36 mouse cellular contexts compared by ENCODE assay signal in the genomic region with DNA sequence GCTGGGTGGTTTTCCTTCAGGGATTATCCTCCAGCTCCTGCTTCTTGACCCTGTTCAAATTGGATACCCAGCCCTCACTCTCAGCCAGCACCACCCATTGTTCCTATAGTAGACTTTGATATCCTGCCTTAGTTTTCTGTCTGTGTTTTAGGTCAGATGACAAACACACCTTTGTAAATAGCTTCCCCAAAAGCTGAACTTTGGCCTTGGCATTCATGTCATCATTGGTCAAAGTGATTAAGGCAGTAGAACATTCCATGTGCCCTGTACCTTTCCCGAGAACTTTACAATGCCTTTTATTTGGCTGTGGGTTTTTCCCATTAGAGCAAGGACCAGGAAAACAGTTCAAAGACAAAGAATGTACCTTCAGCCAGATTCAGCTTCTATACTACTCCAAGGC.
"Had no signal": no experiment of that assay in that cellular context is flagged by ENCODE, and none has a peak within 500 bp of the region (broad histone marks: within the 10 kb centered on the region; RNA-seq: fewer than 3 reads in every experiment).

No protein-coding gene starts in this region.

- H3K27me3 ChIP-seq: heart, embryonic 12.5 days; heart, embryonic 13.5 days; heart, embryonic 15.5 days; hindbrain, embryonic 12.5 days; hindbrain, embryonic 13.5 days; hindbrain, embryonic 15.5 days; intestine, embryonic 15.5 days; kidney, embryonic 15.5 days had no signal

- H3K27ac ChIP-seq: heart, adult 2 months; heart, embryonic 10.5 days; heart, embryonic 13.5 days; heart, embryonic 15.5 days; hindbrain, embryonic 10.5 days; hindbrain, embryonic 12.5 days; hindbrain, embryonic 13.5 days; hindbrain, embryonic 14.5 days; hindbrain, embryonic 15.5 days; hindbrain, postnatal 0 days; intestine, embryonic 15.5 days; kidney, embryonic 15.5 days; kidney, postnatal 0 days; layer of hippocampus, adult 2 months had no signal

- DNase-seq: heart, adult 18-20 months; heart, adult 2 months; heart, postnatal 10 days; heart, postnatal 14 days; heart, postnatal 36 days; heart, postnatal 4 days; kidney, adult 11 months; kidney, adult 18-20 months; kidney, adult 2 months; kidney, adult 8-10 months; kidney, adult 9 months; kidney, postnatal 10 days; kidney, postnatal 14 days; kidney, postnatal 25 days; kidney, postnatal 36 days; kidney, postnatal 4 days; layer of hippocampus, adult 9-11 months had no signal

- H3K9ac ChIP-seq: heart, embryonic 12.5 days; heart, embryonic 13.5 days; heart, embryonic 15.5 days; hindbrain, embryonic 12.5 days; hindbrain, embryonic 13.5 days; hindbrain, embryonic 14.5 days; hindbrain, embryonic 15.5 days; intestine, embryonic 15.5 days; kidney, embryonic 15.5 days had no signal

- H3K4me3 ChIP-seq: heart, adult 2 months; heart, embryonic 10.5 days; heart, embryonic 12.5 days; heart, embryonic 13.5 days; heart, embryonic 15.5 days; hindbrain, embryonic 10.5 days; hindbrain, embryonic 12.5 days; hindbrain, embryonic 13.5 days; hindbrain, embryonic 15.5 days; intestine, embryonic 15.5 days; kidney, embryonic 15.5 days; layer of hippocampus, adult 2 months had no signal

- H3K36me3 ChIP-seq: heart, embryonic 10.5 days; heart, embryonic 12.5 days; heart, embryonic 13.5 days; heart, embryonic 15.5 days; hindbrain, embryonic 10.5 days; hindbrain, embryonic 12.5 days; hindbrain, embryonic 13.5 days; hindbrain, embryonic 15.5 days; intestine, embryonic 15.5 days; kidney, embryonic 15.5 days had no signal

- H3K4me1 ChIP-seq: heart, embryonic 10.5 days; heart, embryonic 12.5 days; heart, embryonic 13.5 days; heart, embryonic 15.5 days; hindbrain, embryonic 15.5 days; intestine, embryonic 15.5 days; kidney, embryonic 15.5 days had no signal

- H3K9me3 ChIP-seq: heart, embryonic 10.5 days; heart, embryonic 12.5 days; heart, embryonic 13.5 days; heart, embryonic 15.5 days; hindbrain, embryonic 10.5 days; hindbrain, embryonic 12.5 days; hindbrain, embryonic 13.5 days; hindbrain, embryonic 15.5 days; intestine, embryonic 15.5 days; kidney, embryonic 15.5 days had no signal

- H3K4me2 ChIP-seq: heart, embryonic 11.5 days; heart, embryonic 12.5 days; heart, embryonic 13.5 days; heart, embryonic 15.5 days; hindbrain, embryonic 12.5 days; hindbrain, embryonic 13.5 days; hindbrain, embryonic 14.5 days; hindbrain, embryonic 15.5 days; intestine, embryonic 15.5 days; kidney, embryonic 15.5 days had no signal

- ATAC-seq: hindbrain, embryonic 16.5 days; hindbrain, postnatal 0 days; inflammation-experienced regulatory T-cells, adult 6 months; intestine, embryonic 15.5 days; intestine, embryonic 16.5 days; intestine, postnatal 0 days had no signal
